Mouse (Mus musculus) neutrophil, adult 5-6 weeks (primary cell): ENCODE results near the gene Vrk3. TPM values are rescaled to one million over a fixed set of nuclear protein-coding genes. Genes with fewer than 3 reads are reported as not detected.
"Not testable (repeated sequence)": the region's sequence is repeated elsewhere in the genome, so short reads cannot be mapped to it uniquely, and the experiment has no call there.

Source experiments
- ATAC-seq: fragments of 151-379, 151-347 bp; 2 replicates; pipeline ENCODE4 v1.8.0; 2017; ENCODE audit warnings: mild to moderate bottlenecking, moderate TSS enrichment; ENCODE audit not compliant: insufficient number of reproducible peaks, poor library complexity, low FRiP score, severe bottlenecking; ENCODE audit errors: extremely low read depth
- total RNA-seq: library from RNA; stranded (forward); fragments of 200-1000 nt; gene quantifications from 2 replicates; pipeline ENCODE4 v1.2.3, GENCODE M21; 2017

The Vrk3 gene
- total RNA-seq, 1 experiment from 2014 or later, result 49.1 TPM

- not testable (repeated sequence) for ATAC-seq
These were observed 2.7 kb downstream of the Vrk3 start, which contains the start of gene Zfp473 for GRCm38 (mm10) chr7:44750950-44751349. TSS of gene Zfp473 (minus strand) at chr7:44751050.

GRCm38 (mm10) chr7:44757164-44757563, 9.0 kb downstream of the Vrk3 start:
- ATAC-seq, result no peak

GRCm38 (mm10) chr7:44760366-44760765, 12.2 kb downstream of the Vrk3 start:
- no peak for ATAC-seq

- no peak for ATAC-seq
These were observed 19.9 kb downstream of the Vrk3 start for GRCm38 (mm10) chr7:44768129-44768528.

GRCm38 (mm10) chr7:44770046-44770578, 21.9 kb downstream of the Vrk3 start:
- ATAC-seq, result no peak

GRCm38 (mm10) chr7:44772591-44773204, 24.5 kb downstream of the Vrk3 start:
- no peak for ATAC-seq

GRCm38 (mm10) chr7:44776849-44777498, 28.8 kb downstream of the Vrk3 start:
- no peak for ATAC-seq

GRCm38 (mm10) chr7:44780101-44780500, 31.9 kb downstream of the Vrk3 start:
- no peak for ATAC-seq

GRCm38 (mm10) chr7:44789531-44789930, 41.3 kb downstream of the Vrk3 start:
- ATAC-seq, result no peak

- no peak for ATAC-seq
These were observed 41.9 kb downstream of the Vrk3 start for GRCm38 (mm10) chr7:44790066-44790465.

GRCm38 (mm10) chr7:44792781-44793180, 44.6 kb downstream of the Vrk3 start:
- no peak for ATAC-seq

GRCm38 (mm10) chr7:44808927-44809326, 60.7 kb downstream of the Vrk3 start:
- ATAC-seq, result no peak

GRCm38 (mm10) chr7:44809466-44809865, 61.3 kb downstream of the Vrk3 start:
- no peak for ATAC-seq

- ATAC-seq, result no peak
These were observed 62.2 kb downstream of the Vrk3 start for GRCm38 (mm10) chr7:44810365-44810764.

- no peak for ATAC-seq
These were observed 62.8 kb downstream of the Vrk3 start for GRCm38 (mm10) chr7:44810819-44811557.

- no peak for ATAC-seq
These were observed 64.6 kb downstream of the Vrk3 start for GRCm38 (mm10) chr7:44812651-44813325.

- no peak for ATAC-seq
These were observed 65.8 kb downstream of the Vrk3 start for GRCm38 (mm10) chr7:44813985-44814384.

GRCm38 (mm10) chr7:44814423-44814822, 66.2 kb downstream of the Vrk3 start:
- no peak for ATAC-seq

GRCm38 (mm10) chr7:44814952-44815553, 66.8 kb downstream of the Vrk3 start:
- ATAC-seq, result no peak
